Mouse (Mus musculus): ENCODE measurements around the gene Spag6l.
"Not testable (repeated sequence)": the region's sequence is repeated elsewhere in the genome, so short reads cannot be mapped to it uniquely, and the experiment has no call there.

Spag6l gene

GRCm38 (mm10) chr16:16828757-16829615, at the start of gene Spag6l:
TSS of gene Spag6l (minus strand) at chr16:16829456.
- peak; percentile 68 for DNase-seq (ENCODE audit: extremely low spot score)

GRCm38 (mm10) chr16:16879025-16879424, 49.8 kb upstream of the Spag6l start:
- no peak for DNase-seq (ENCODE audit: extremely low spot score)

GRCm38 (mm10) chr16:16870617-16871331, 41.5 kb upstream of the Spag6l start, which contains the start of the genes Top3b and Vpreb1:
TSS of gene Top3b (plus strand) at chr16:16870736.
TSS of gene Vpreb1 (minus strand) at chr16:16870843.
- DNase-seq (ENCODE audit: extremely low spot score), result peak; percentile 95

- no peak for DNase-seq (ENCODE audit: extremely low spot score)
These were observed 41.0 kb upstream of the Spag6l start for GRCm38 (mm10) chr16:16870241-16870616.

- peak; percentile 8 for DNase-seq (ENCODE audit: extremely low spot score)
These were observed 36.7 kb upstream of the Spag6l start for GRCm38 (mm10) chr16:16865696-16866561.

GRCm38 (mm10) chr16:16865217-16865616, 36.0 kb upstream of the Spag6l start:
- no peak for DNase-seq (ENCODE audit: extremely low spot score)

GRCm38 (mm10) chr16:16863978-16864377, 34.7 kb upstream of the Spag6l start, which contains the start of gene Igll1:
TSS of gene Igll1 (minus strand) at chr16:16863985.
- no peak for DNase-seq (ENCODE audit: extremely low spot score)

- DNase-seq (ENCODE audit: extremely low spot score), result no peak
These were observed 33.0 kb upstream of the Spag6l start for GRCm38 (mm10) chr16:16862288-16862687.

- no peak for DNase-seq (ENCODE audit: extremely low spot score)
These were observed 27.6 kb upstream of the Spag6l start for GRCm38 (mm10) chr16:16856731-16857476.

- not testable (repeated sequence) for DNase-seq (ENCODE audit: extremely low spot score)
These were observed 26.8 kb upstream of the Spag6l start for GRCm38 (mm10) chr16:16856054-16856453.

GRCm38 (mm10) chr16:16855541-16855940, 26.3 kb upstream of the Spag6l start:
- no peak for DNase-seq (ENCODE audit: extremely low spot score)

- peak; percentile 38 for DNase-seq (ENCODE audit: extremely low spot score)
These were observed 25.6 kb upstream of the Spag6l start for GRCm38 (mm10) chr16:16854836-16855235.

- DNase-seq (ENCODE audit: extremely low spot score), result no peak
These were observed 23.2 kb upstream of the Spag6l start for GRCm38 (mm10) chr16:16852411-16852810.

- DNase-seq (ENCODE audit: extremely low spot score), result no peak
These were observed 19.9 kb upstream of the Spag6l start for GRCm38 (mm10) chr16:16849196-16849595.

GRCm38 (mm10) chr16:16829671-16830070, 415 bp upstream of the Spag6l start:
- DNase-seq (ENCODE audit: extremely low spot score), result no peak

- no peak for DNase-seq (ENCODE audit: extremely low spot score)
These were observed 3.0 kb downstream of the Spag6l start for GRCm38 (mm10) chr16:16826223-16826622.

- DNase-seq (ENCODE audit: extremely low spot score), result no peak
These were observed 3.8 kb downstream of the Spag6l start for GRCm38 (mm10) chr16:16825476-16825875.

- no peak for DNase-seq (ENCODE audit: extremely low spot score)
These were observed 22.9 kb downstream of the Spag6l start for GRCm38 (mm10) chr16:16806325-16806724.
